Mouse (Mus musculus) central nervous system, embryonic 11.5 days (tissue): ENCODE data around the gene Mrgprb5. TPM values are rescaled to one million over a fixed set of nuclear protein-coding genes. Genes with fewer than 3 reads are reported as not detected.

ENCODE experiments used
- polyA plus RNA-seq: library from polyadenylated mRNA; depleted of rRNA; stranded (reverse); fragments of >200 nt; gene quantifications from 2 replicates; pipeline ENCODE4 v1.2.3, GENCODE M21; 2012; rRNA removed

The Mrgprb5 gene
- polyA plus RNA-seq: not detected in 2 replicates

DNA sequence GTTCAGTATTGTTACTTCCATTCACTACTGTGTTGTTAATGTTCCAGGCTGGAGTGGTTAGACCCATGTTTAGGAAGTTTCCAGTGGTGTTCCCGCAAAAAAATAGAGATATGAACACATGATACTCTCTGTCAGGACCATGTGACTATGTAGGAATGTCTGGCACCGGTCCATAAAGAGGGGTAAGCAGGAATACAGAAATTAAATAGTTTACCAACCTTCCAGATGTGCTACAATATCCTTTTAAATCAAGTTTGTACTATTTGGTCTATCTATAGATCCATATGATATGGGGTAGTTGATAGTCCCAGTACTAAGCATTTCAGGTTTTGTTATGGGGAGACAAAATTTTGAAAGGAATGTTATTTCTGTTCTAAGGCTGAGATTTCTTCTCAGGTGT lies at the start of gene Mrgprb5:
TSS of gene Mrgprb5 (minus strand) at position 101 of the 400 bp plus-strand sequence.

GRCm38 (mm10) chr7:48199188-48199587 lies 30.4 kb upstream of the Mrgprb5 start, which contains the start of gene Mrgprb4:
Gene Mrgprb4 (minus strand): TSS chr7:48199288.

Other genes with a start within 250 kb of the Mrgprb5 start
- gene Mrgpra4, start 186.9 kb downstream of the Mrgprb5 start, polyA plus RNA-seq: not detected in 2 replicates
- gene Mrgprx1, start 141.4 kb downstream of the Mrgprb5 start, polyA plus RNA-seq: not detected in 2 replicates
- gene Mrgprb4, start 30.3 kb upstream of the Mrgprb5 start, polyA plus RNA-seq: not detected in 2 replicates
- gene Mrgprb8, start 219.5 kb upstream of the Mrgprb5 start, polyA plus RNA-seq: not detected in 2 replicates